Mouse (Mus musculus) telencephalon, adult 2 months (tissue): ENCODE measurements around the gene Sar1b.
"Not testable (repeated sequence)": the region's sequence is repeated elsewhere in the genome, so short reads cannot be mapped to it uniquely, and the experiment has no call there.

ENCODE experiments used
- DNase-seq: peaks from one replicate; pipeline ENCODE4 v3.0.0-alpha.2; 2011; ENCODE audit warnings: low read depth, low spot score

Gene Sar1b

DNA sequence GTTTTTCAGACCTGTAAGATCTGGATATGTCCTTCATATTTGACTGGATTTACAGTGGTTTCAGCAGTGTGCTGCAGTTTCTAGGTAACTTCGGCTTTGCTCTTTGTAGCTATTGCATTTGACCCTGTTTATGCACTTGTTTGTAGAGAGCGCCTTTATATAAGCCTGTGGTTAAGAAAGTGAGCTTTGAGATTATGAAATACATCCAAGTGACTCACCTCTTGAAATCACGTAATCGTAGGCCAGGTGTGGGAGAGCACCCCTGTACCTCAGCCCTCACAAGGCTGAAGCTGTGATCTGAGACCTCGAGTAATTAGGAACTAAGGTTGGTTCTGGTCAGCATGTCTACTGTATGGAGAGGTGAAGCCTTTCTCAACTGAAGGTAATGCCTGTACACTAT is 14.0 kb downstream of the Sar1b start:
- DNase-seq, result no peak

- no peak for DNase-seq
Measured at GRCm38 (mm10) chr11:51780773-51781267, 17.3 kb downstream of the Sar1b start.

DNA sequence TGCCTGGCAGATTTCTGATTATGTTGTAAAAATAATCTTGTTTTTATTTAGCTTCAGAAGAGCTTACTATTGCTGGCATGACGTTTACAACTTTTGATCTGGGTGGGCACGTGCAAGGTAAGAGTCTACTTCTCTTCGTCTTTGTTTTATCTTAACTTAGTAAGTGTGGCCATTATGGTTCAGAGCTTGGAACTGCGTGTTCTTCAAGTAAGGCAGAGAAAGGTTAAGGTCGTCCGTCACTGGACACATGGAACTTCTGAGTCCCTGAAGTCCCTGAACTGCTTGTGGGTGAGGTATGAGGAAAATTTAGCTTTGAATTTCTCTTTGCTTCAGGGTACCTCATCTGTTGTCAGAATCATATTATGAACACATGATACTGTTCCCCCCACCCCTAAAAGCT is 19.2 kb downstream of the Sar1b start:
- no peak for DNase-seq

- DNase-seq, result no peak
Measured at GRCm38 (mm10) chr11:51785926-51786325, 22.4 kb downstream of the Sar1b start.

DNA sequence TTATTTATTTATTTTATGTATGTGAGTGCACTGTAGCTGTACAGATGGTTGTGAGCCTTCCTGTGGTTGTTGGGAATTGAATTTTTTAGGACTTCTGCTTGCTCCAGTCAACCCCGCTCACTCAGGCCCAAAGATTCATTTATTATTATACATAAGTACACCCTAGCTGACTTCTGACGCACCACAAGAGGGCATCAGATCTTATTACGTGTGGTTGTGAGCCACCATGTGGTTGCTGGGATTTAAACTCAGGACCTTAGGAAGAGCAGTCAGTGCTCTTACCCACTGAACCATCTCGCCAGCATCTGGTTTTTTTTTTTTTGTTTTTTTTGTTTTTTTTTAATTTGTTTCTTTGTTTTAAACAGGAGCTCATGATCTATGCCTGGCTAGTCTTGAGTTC is 26.2 kb downstream of the Sar1b start:
- DNase-seq, result not testable (repeated sequence)

DNA sequence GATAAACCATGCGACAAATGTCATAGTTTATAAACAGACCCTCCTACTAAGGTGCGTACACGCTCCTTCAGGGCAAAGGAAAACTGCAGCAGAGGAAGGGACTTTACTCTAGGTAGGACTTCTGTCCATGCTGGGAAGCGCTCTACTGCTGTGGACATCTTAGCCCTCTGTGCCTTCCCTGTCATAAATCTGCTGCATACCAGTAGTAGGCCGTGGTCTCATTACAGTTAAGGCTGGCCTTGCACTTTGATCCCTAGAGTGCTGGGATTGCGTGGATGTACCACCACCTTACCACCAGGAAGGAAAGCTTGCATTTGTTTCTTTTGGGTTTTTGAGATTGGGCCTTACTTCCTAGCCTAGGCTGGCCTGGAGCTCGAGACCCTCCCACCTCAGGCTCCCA is 27.2 kb downstream of the Sar1b start:
- no peak for DNase-seq

GRCm38 (mm10) chr11:51796272-51796671 is 32.8 kb downstream of the Sar1b start:
- DNase-seq, result no peak

- peak; percentile 73 for DNase-seq
Measured at GRCm38 (mm10) chr11:51800634-51801325, 37.3 kb downstream of the Sar1b start.

DNA sequence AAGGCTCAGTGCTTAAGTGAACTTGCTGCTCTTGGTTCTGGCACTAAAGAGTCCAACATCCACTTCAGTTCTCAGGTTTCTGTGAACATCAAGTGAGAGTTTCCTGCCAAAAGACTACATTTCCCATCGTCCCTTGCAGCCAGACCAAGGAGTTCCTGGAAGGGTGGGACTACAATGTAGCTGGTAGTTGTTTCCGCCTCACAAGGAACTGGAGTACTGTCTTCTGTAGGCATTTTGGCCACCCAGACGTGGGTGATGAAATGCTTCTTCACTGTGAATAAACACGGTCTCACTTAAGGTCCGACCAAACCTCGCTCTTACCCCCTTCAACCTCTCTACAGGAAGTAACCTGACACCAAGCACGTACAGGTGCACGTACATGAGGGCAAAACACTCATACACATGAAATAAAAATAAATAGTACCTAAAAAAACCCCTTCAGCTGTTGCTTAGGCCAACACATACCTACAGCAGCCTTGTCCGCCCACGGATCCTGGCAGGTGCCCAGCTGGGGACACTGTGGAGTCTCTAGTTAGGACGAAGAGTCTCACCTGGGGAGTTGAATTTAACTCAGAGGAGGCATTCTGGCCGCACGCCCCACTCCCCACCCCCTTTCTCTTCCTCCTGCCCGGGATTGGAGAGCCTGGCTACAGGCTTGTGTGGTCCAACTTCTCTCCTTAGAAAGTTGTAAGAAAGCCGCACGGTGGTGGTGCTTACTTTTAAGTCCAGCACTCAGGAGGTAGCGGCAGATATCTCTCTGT is 41.9 kb downstream of the Sar1b start:
- peak; percentile 89 for DNase-seq

GRCm38 (mm10) chr11:51807108-51807879 is 43.8 kb downstream of the Sar1b start:
- DNase-seq, result no peak

DNA sequence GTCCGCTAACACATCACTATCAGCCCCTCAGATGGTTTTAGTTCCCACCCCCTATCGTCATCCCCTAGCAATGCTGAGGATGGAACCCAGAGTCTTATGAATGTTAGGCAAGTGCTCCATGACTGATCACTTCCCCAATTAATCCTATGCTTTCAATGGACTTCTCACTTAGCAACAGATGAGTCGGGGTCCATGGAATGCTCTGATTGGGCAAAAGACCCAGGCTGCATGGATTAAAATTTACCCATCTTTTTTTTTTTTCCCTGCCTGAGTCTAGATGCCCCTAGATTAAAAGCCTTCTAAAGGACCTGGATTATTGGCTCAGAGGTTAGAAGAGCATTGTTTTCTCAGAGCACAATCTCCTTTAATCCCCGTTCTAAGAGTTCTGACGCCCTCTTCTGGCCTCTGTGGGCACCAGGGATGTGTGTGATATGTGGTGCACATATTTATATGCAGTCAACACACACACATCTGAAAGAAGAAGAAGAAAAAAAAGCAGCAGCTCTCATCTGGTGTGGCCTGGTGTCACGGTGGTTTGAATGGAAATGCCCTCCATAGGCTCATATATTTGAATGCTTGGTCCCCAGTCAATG is 46.2 kb downstream of the Sar1b start:
- DNase-seq, result no peak

- no peak for DNase-seq
Measured at GRCm38 (mm10) chr11:51811230-51811629, 47.7 kb downstream of the Sar1b start.

- no peak for DNase-seq
Measured at GRCm38 (mm10) chr11:51812022-51812546, 48.6 kb downstream of the Sar1b start.

DNA sequence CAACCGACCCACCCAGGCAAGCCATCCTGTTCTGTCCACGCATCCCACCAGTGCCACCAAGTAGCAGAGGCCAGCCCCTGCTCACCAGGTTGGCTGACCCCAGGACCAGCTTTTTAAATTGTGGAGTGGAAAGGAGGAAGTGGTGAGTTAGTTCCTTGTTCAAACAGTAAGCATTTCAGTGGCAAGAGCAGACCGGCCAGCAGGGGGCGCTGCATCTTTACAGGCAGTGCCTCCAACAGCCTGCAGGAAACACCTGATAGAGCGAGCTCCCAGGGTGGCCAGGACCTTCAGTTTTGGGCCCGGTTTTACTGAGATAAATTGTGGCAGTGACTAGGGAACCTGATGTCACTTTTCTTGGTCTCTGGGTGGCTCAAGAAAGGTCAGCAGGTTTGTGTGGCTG is 54.3 kb downstream of the Sar1b start:
- peak; percentile 50 for DNase-seq

DNA sequence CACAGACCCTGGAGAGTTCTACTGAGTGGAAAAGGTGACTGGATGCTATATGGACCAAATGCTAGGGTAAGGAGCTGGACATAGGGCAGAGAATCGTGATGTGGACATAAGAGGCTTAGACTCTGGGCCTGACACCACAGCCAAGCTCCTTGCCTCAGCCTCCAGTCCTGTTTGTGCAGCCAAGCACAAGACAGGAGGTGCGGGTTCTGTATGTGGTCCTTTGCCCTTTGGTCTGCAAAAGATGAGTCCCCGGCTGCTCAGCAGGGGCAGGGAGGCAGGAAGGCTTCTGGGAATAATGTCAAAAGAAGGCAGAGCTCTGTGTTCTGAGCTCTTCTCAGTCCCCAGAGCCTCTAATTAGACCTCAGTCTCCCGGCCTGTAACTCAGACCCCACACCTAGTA is 55.4 kb downstream of the Sar1b start:
- no peak for DNase-seq

GRCm38 (mm10) chr11:51819964-51820363 is 56.5 kb downstream of the Sar1b start:
- no peak for DNase-seq

DNA sequence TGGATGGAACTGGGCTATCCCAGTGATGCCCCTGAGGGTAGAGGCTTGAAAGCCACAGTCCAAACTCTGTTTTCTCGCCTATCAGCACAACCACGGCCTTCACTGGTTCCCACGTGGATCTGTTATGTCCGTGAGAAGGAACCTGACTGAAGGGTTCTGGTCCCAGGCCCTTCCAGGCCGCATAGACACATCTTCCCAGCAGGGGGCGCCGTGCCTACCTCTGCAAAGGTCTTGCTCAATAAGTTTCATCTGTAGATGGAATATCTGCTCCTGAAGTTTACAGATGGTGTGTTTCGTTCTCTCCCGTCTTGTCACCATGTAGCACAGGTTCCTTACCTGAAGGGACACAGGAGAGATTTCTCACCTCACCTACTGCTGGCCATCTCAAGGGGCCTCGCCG is 57.4 kb downstream of the Sar1b start:
- DNase-seq, result no peak

GRCm38 (mm10) chr11:51822736-51823135 is 59.2 kb downstream of the Sar1b start:
- DNase-seq, result no peak

GRCm38 (mm10) chr11:51823271-51823670 is 59.8 kb downstream of the Sar1b start:
- no peak for DNase-seq

DNA sequence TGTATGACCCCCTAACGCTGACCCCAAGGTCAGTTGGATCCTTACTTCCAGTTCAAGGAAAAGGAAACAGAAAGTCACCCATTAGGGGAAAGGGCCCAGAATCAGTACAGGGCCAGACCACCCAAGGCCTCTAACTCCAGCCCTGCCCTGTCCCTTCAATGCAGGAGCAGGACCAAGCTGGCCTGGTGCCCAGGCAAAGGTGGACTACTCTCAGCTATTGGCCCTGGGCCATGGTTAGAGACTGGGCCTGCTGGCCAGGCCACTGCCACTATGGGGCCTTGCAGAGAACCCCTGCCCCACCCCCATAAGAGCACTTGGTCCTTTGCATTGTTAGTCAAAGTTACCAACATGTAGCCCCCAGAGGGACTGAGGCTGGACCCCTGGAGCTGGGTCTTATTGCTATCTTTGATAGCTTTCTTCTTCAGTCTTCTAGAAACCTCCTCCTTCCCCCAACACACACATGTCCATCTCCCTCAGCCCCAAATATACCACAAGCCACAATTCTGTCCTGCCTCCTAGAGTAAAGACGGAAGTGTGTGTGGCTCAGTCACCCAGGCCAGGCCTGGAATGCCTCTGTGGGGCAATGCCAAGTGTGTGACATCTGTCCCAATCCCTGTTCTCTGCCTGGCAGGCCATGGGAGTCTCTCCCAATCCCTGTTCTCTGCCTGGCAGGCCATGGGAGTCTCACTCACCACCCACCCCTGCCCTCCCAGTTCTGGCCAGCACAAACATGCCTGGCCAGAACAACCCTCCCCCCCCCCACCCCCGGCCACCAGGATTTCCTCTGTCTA is 60.7 kb downstream of the Sar1b start:
- DNase-seq, result no peak
